Mouse (Mus musculus) CH12.LX (cell line): ENCODE measurements at regions not wholly inside any gene's neighbourhood (a gene's known extent, or its start where the extent isn't known, plus 50 kb on each side); places are given as distances from the start of the nearest gene placed in this dataset.

ENCODE experiments used
- CHD2 ChIP-seq: IDR thresholded peaks from 2 replicates; pipeline ENCODE4 v1.6.1; 2011; ENCODE audit warnings: low read length, improper control_type of control experiment
- CTCF ChIP-seq, 2 experiments: IDR thresholded peaks in 1 of 2; conservative IDR thresholded peaks in 1 of 2; 2 replicates each; pipeline ENCODE4 v1.5.1; 2011 to 2012; ENCODE audit warnings: low read depth in 2 of 2, low read length in 2 of 2, improper control_type of control experiment in 1 of 2, inconsistent platforms in 1 of 2, mild to moderate bottlenecking in 1 of 2, moderate library complexity in 1 of 2
- JUND ChIP-seq: conservative IDR thresholded peaks from 2 replicates; pipeline ENCODE4 v1.6.1; 2011; ENCODE audit warnings: low read depth, low read length, improper control_type of control experiment
- MAFK ChIP-seq: IDR thresholded peaks from 2 replicates; pipeline ENCODE4 v1.6.1; 2011; ENCODE audit warnings: low read length, improper control_type of control experiment; ENCODE audit not compliant: insufficient replicate concordance
- POLR2A ChIP-seq: IDR thresholded peaks from 2 replicates; pipeline ENCODE4 v1.6.1; 2011; ENCODE audit warnings: low read depth, mild to moderate bottlenecking, improper control_type of control experiment, low read length
- UBTF ChIP-seq: IDR thresholded peaks from 2 replicates; pipeline ENCODE4 v1.6.1; 2012; ENCODE audit warnings: low read depth, mild to moderate bottlenecking, inconsistent platforms, low read length, improper control_type of control experiment, moderate library complexity
- ZMIZ1 ChIP-seq: IDR thresholded peaks from 2 replicates; pipeline ENCODE4 v1.6.1; 2012; ENCODE audit warnings: low read depth, mild to moderate bottlenecking, inconsistent platforms, low read length, improper control_type of control experiment

GRCm38 (mm10) chr9:67104616-67105015 is 55.4 kb upstream of the Tpm1 start:
- TF ChIP-seq POLR2A (no peak), UBTF (no peak), CHD2 (no peak), ZMIZ1 (no peak), CTCF (conservative IDR thresholded peaks at IDR 0.05 in 1 of 2, IDR thresholded peaks at IDR 0.05 in 1 of 2; ENCODE audit: low read depth in 2 of 2, low read length in 2 of 2) (no peak), MAFK (no peak), JUND (no peak)
